Mouse (Mus musculus): ENCODE measurements around the gene Comt. TPM values are rescaled to one million over a fixed set of nuclear protein-coding genes. Genes with fewer than 3 reads are reported as not detected.

Comt gene
- polyA plus RNA-seq, 1 experiment from 2014 or later: 128 TPM

- Histone ChIP-seq H3K27me3 (ENCODE audit: control insufficient read depth, insufficient read depth, low read length) (no peaks in the 10 kb centered on the region), H3K4me3 (ENCODE audit: low read length) (no peak overlapping the region), H3K36me3 (ENCODE audit: control insufficient read depth, insufficient read depth) (peaks cover 13% of the 10 kb centered on the region), H3K9me3 (replicated peaks; ENCODE audit: control insufficient read depth, low read length) (no peaks in the 10 kb centered on the region), H3K4me1 (ENCODE audit: control insufficient read depth, insufficient read depth, low read length) (peaks cover 18% of the 10 kb centered on the region), H3K9ac (ENCODE audit: low read length) (no peak overlapping the region), H3K4me2 (ENCODE audit: low read depth, low read length) (no peak overlapping the region), H3K27ac (ENCODE audit: low read length) (no peak overlapping the region)
- WGBS: 91% methylated on average over 4 of the region's 4 CpGs
- no peak for ATAC-seq (replicated peaks; ENCODE audit: extremely low read depth, insufficient read depth, low FRiP score)
Observed at GRCm38 (mm10) chr16:18418756-18419602, 7.7 kb downstream of the Comt start.

GRCm38 (mm10) chr16:18417491-18417890 is 9.2 kb downstream of the Comt start:
- Histone ChIP-seq H3K4me1 (ENCODE audit: control insufficient read depth, insufficient read depth, low read length) (peaks cover 10% of the 10 kb centered on the region), H3K27ac (ENCODE audit: low read length) (no peak overlapping the region), H3K36me3 (ENCODE audit: control insufficient read depth, insufficient read depth) (peaks cover 8% of the 10 kb centered on the region), H3K27me3 (ENCODE audit: control insufficient read depth, insufficient read depth, low read length) (no peaks in the 10 kb centered on the region), H3K9me3 (replicated peaks; ENCODE audit: control insufficient read depth, low read length) (no peaks in the 10 kb centered on the region), H3K4me2 (ENCODE audit: low read depth, low read length) (no peak overlapping the region), H3K9ac (ENCODE audit: low read length) (no peak overlapping the region), H3K4me3 (ENCODE audit: low read length) (no peak overlapping the region)
- no peak for ATAC-seq (replicated peaks; ENCODE audit: extremely low read depth, insufficient read depth, low FRiP score)
- 87% methylated on average over 5 of the region's 5 CpGs for WGBS

- Histone ChIP-seq H3K9ac (ENCODE audit: low read length) (peak overlapping the region; percentile 25; the same call in 1 of the 2 replicates), H3K4me3 (ENCODE audit: low read length) (no peak overlapping the region), H3K27me3 (ENCODE audit: control insufficient read depth, insufficient read depth, low read length) (no peaks in the 10 kb centered on the region), H3K4me2 (ENCODE audit: low read depth, low read length) (0 out of 2 replicates have a peak overlapping the region, but pooled peaks have one; percentile 9), H3K9me3 (replicated peaks; ENCODE audit: control insufficient read depth, low read length) (no peaks in the 10 kb centered on the region), H3K27ac (ENCODE audit: low read length) (peak overlapping the region; percentile 74), H3K4me1 (ENCODE audit: control insufficient read depth, insufficient read depth, low read length) (peaks cover 17% of the 10 kb centered on the region), H3K36me3 (ENCODE audit: control insufficient read depth, insufficient read depth) (peaks cover 4% of the 10 kb centered on the region)
- 68% methylated on average over 3 of the region's 3 CpGs for WGBS
- ATAC-seq (replicated peaks; ENCODE audit: extremely low read depth, insufficient read depth, low FRiP score): peak; percentile 20; the same call in 1 of the 2 replicates
Observed at GRCm38 (mm10) chr16:18416837-18417236, 9.8 kb downstream of the Comt start.

GRCm38 (mm10) chr16:18416094-18416761 is 10.4 kb downstream of the Comt start:
- ATAC-seq (replicated peaks; ENCODE audit: extremely low read depth, insufficient read depth, low FRiP score): peak; percentile 24
- Histone ChIP-seq H3K4me2 (ENCODE audit: low read depth, low read length) (0 out of 2 replicates have a peak overlapping the region, but pooled peaks have one; percentile 9), H3K9me3 (replicated peaks; ENCODE audit: control insufficient read depth, low read length) (no peaks in the 10 kb centered on the region), H3K4me1 (ENCODE audit: control insufficient read depth, insufficient read depth, low read length) (peaks cover 23% of the 10 kb centered on the region), H3K4me3 (ENCODE audit: low read length) (no peak overlapping the region), H3K27me3 (ENCODE audit: control insufficient read depth, insufficient read depth, low read length) (no peaks in the 10 kb centered on the region), H3K36me3 (ENCODE audit: control insufficient read depth, insufficient read depth) (peaks cover 4% of the 10 kb centered on the region), H3K9ac (ENCODE audit: low read length) (peak overlapping the region; percentile 25; the same call in 1 of the 2 replicates), H3K27ac (ENCODE audit: low read length) (peak overlapping the region; percentile 74)
- WGBS: 49% methylated on average over 18 of the region's 18 CpGs

- Histone ChIP-seq H3K4me2 (ENCODE audit: low read depth, low read length) (no peak overlapping the region), H3K27ac (ENCODE audit: low read length) (no peak overlapping the region), H3K36me3 (ENCODE audit: control insufficient read depth, insufficient read depth) (peaks cover 18% of the 10 kb centered on the region), H3K27me3 (ENCODE audit: control insufficient read depth, insufficient read depth, low read length) (no peaks in the 10 kb centered on the region), H3K4me1 (ENCODE audit: control insufficient read depth, insufficient read depth, low read length) (peaks cover 31% of the 10 kb centered on the region), H3K4me3 (ENCODE audit: low read length) (no peak overlapping the region), H3K9ac (ENCODE audit: low read length) (no peak overlapping the region), H3K9me3 (replicated peaks; ENCODE audit: control insufficient read depth, low read length) (no peaks in the 10 kb centered on the region)
- ATAC-seq (replicated peaks; ENCODE audit: extremely low read depth, insufficient read depth, low FRiP score): no peak
- 85% methylated on average over 7 of the region's 7 CpGs for WGBS
Observed at GRCm38 (mm10) chr16:18413032-18413816, 13.4 kb downstream of the Comt start.

- H3K27me3 ChIP-seq (ENCODE audit: control insufficient read depth, insufficient read depth, low read length): no peaks in the 10 kb centered on the region
- peak overlapping the region; percentile 44; the same call in 1 of the 2 replicates for H3K27ac ChIP-seq (ENCODE audit: low read length)
- peaks cover 18% of the 10 kb centered on the region for H3K36me3 ChIP-seq (ENCODE audit: control insufficient read depth, insufficient read depth)
- peaks cover 39% of the 10 kb centered on the region for H3K4me1 ChIP-seq (ENCODE audit: control insufficient read depth, insufficient read depth, low read length)
- 77% methylated on average over 12 of the region's 12 CpGs for WGBS
- no peak overlapping the region for H3K4me3 ChIP-seq (ENCODE audit: low read length)
- ATAC-seq (replicated peaks; ENCODE audit: extremely low read depth, insufficient read depth, low FRiP score): peak; percentile 19; the same call in 1 of the 2 replicates
- no peak overlapping the region for H3K4me2 ChIP-seq (ENCODE audit: low read depth, low read length)
- peak overlapping the region; percentile 39; the same call in 1 of the 2 replicates for H3K9ac ChIP-seq (ENCODE audit: low read length)
- no peaks in the 10 kb centered on the region for H3K9me3 ChIP-seq (replicated peaks; ENCODE audit: control insufficient read depth, low read length)
Observed at GRCm38 (mm10) chr16:18411802-18412476, 14.7 kb downstream of the Comt start.

- Histone ChIP-seq H3K9ac (ENCODE audit: low read length) (no peak overlapping the region), H3K9me3 (replicated peaks; ENCODE audit: control insufficient read depth, low read length) (no peaks in the 10 kb centered on the region), H3K4me3 (ENCODE audit: low read length) (no peak overlapping the region), H3K4me2 (ENCODE audit: low read depth, low read length) (no peak overlapping the region), H3K4me1 (ENCODE audit: control insufficient read depth, insufficient read depth, low read length) (peaks cover 39% of the 10 kb centered on the region), H3K27ac (ENCODE audit: low read length) (0 out of 2 replicates have a peak overlapping the region, but pooled peaks have one; percentile 13), H3K36me3 (ENCODE audit: control insufficient read depth, insufficient read depth) (peaks cover 20% of the 10 kb centered on the region), H3K27me3 (ENCODE audit: control insufficient read depth, insufficient read depth, low read length) (no peaks in the 10 kb centered on the region)
- 87% methylated on average over 13 of the region's 13 CpGs for WGBS
- ATAC-seq (replicated peaks; ENCODE audit: extremely low read depth, insufficient read depth, low FRiP score): no peak
Observed at GRCm38 (mm10) chr16:18411026-18411649, 15.5 kb downstream of the Comt start.

- peaks cover 20% of the 10 kb centered on the region for H3K36me3 ChIP-seq (ENCODE audit: control insufficient read depth, insufficient read depth)
- WGBS: 87% methylated on average over 5 of the region's 5 CpGs
- no peak overlapping the region for H3K4me3 ChIP-seq (ENCODE audit: low read length)
- no peaks in the 10 kb centered on the region for H3K27me3 ChIP-seq (ENCODE audit: control insufficient read depth, insufficient read depth, low read length)
- H3K27ac ChIP-seq (ENCODE audit: low read length): no peak overlapping the region
- no peak overlapping the region for H3K9ac ChIP-seq (ENCODE audit: low read length)
- H3K9me3 ChIP-seq (replicated peaks; ENCODE audit: control insufficient read depth, low read length): no peaks in the 10 kb centered on the region
- no peak for ATAC-seq (replicated peaks; ENCODE audit: extremely low read depth, insufficient read depth, low FRiP score)
- H3K4me1 ChIP-seq (ENCODE audit: control insufficient read depth, insufficient read depth, low read length): peaks cover 40% of the 10 kb centered on the region
- no peak overlapping the region for H3K4me2 ChIP-seq (ENCODE audit: low read depth, low read length)
Observed at GRCm38 (mm10) chr16:18410418-18410817, 16.2 kb downstream of the Comt start.

Data from heart, embryonic 16.5 days (tissue).